ENCODE assay signal across 7 mouse cellular contexts in the genomic region with DNA sequence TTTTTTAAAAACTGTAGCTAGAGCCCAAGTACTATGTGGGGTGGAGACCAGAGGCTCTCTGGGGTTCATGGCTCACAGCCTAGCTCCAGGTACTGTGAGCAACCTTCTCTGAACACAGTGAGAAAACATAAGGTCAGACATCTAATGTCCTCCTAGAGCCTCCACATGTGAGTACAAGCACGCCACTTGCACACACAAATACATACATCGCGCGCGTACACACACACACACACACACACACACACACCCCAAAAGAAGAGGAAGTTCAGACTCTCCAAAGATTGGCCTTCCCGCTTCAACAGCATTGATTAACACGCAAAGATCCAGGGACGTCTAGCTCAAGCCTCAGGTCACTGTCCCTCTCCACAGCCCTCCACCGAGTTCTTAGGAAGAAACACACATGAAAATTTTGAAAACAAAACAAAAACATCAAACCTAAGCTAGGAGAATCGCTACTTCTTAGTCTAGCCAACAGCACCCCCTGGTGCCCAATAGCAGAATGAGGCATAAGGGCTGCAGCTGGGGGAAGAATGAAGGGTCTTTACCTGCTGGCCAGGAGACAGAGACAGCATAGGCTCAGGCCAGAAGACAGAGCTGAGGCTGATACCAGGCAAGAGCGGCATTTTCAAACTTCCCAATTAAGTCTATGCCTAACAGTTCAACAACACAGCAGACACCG.
DNase-seq lines count a peak whose midpoint lies in the region; ATAC-seq and TF ChIP-seq lines count a peak whose summit lies in the region.

No protein-coding gene starts in this region.

- H3K9ac ChIP-seq in MEL (ENCODE audit: control insufficient read depth, low read depth, low read length, poor library complexity, severe bottlenecking), result peak overlapping the region; percentile 54
- H3K9ac ChIP-seq in embryonic facial prominence, embryonic 11.5 days (replicated peaks; ENCODE audit: low read length), result no peak overlapping the region
- no peak overlapping the region for H3K9ac ChIP-seq in heart, embryonic 14.5 days (ENCODE audit: low read length)

- H3K4me2 ChIP-seq in embryonic facial prominence, embryonic 11.5 days (ENCODE audit: low read depth, low read length), result no peak overlapping the region
- peak overlapping the region; percentile 42 for H3K4me2 ChIP-seq in heart, embryonic 14.5 days (ENCODE audit: low read length)

- H3K4me1 ChIP-seq in MEL (ENCODE audit: control insufficient read depth in 1 of 2, insufficient read depth in 2 of 2, low read length in 2 of 2), result no peaks in the 10 kb centered on the region
- no peaks in the 10 kb centered on the region for H3K4me1 ChIP-seq in embryonic facial prominence, embryonic 11.5 days (ENCODE audit: control insufficient read depth, insufficient read depth, low read length)
- peaks cover 0 to 2% of the 10 kb centered on the region in 2 experiments; a peak in 2 of 4 replicates for H3K4me1 ChIP-seq in heart, embryonic 14.5 days (ENCODE audit: control insufficient read depth in 2 of 2, insufficient read depth in 2 of 2, low read length in 2 of 2)

- peak in 1 of 2 experiments; percentile 41; a peak in 1 of 4 replicates for TF ChIP-seq EP300 in MEL (IDR thresholded peaks at IDR 0.05; ENCODE audit: low read depth in 1 of 2, low read length in 2 of 2)

- H3K27me3 ChIP-seq in MEL (ENCODE audit: control insufficient read depth in 1 of 2, insufficient read depth in 2 of 2, low read length in 2 of 2), result peaks cover 0 to 4% of the 10 kb centered on the region in 2 experiments; a peak in 3 of 4 replicates
- no peaks in the 10 kb centered on the region; the same call in 1 of the 2 replicates for H3K27me3 ChIP-seq in embryonic facial prominence, embryonic 11.5 days (ENCODE audit: control insufficient read depth, insufficient read depth, low read length)
- no peaks in the 10 kb centered on the region for H3K27me3 ChIP-seq in heart, embryonic 14.5 days (ENCODE audit: control insufficient read depth, insufficient read depth, low read length)

- H3K36me3 ChIP-seq in MEL (ENCODE audit: control insufficient read depth in 1 of 2, insufficient read depth in 2 of 2, low read length in 2 of 2), result no peaks in the 10 kb centered on the region
- H3K36me3 ChIP-seq in embryonic facial prominence, embryonic 11.5 days (replicated peaks; ENCODE audit: control insufficient read depth, insufficient read depth, low read depth, low read length), result no peaks in the 10 kb centered on the region
- H3K36me3 ChIP-seq in heart, embryonic 14.5 days (ENCODE audit: control insufficient read depth, insufficient read depth, low read length), result no peaks in the 10 kb centered on the region

- peak overlapping the region; percentile 14 to 63; a peak in 2 of 4 replicates for H3K4me3 ChIP-seq in MEL (ENCODE audit: control insufficient read depth in 1 of 2, insufficient read depth in 1 of 2, low read depth in 2 of 2, low read length in 2 of 2)
- no peak overlapping the region for H3K4me3 ChIP-seq in embryonic facial prominence, embryonic 11.5 days (ENCODE audit: low read depth, low read length)
- no peak overlapping the region for H3K4me3 ChIP-seq in heart, embryonic 14.5 days (ENCODE audit: control insufficient read depth in 1 of 2, insufficient read depth in 1 of 2, low read depth in 1 of 2, low read length in 2 of 2)

- TF ChIP-seq CTCF in MEL (IDR thresholded peaks at IDR 0.05 in 2 of 3, conservative IDR thresholded peaks at IDR 0.05 in 1 of 3; ENCODE audit: control insufficient read depth in 1 of 3, insufficient read depth in 1 of 3, low read depth in 2 of 3, low read length in 3 of 3, poor library complexity in 1 of 3, severe bottlenecking in 1 of 3), result peak; percentile 71 to 81 (median 72)

- TF ChIP-seq POLR2A in MEL (IDR thresholded peaks at IDR 0.05; ENCODE audit: control insufficient read depth in 1 of 2, insufficient read depth in 1 of 2, low read depth in 1 of 2, low read length in 2 of 2, poor library complexity in 1 of 2), result no peak

- H3K9me3 ChIP-seq in MEL (replicated peaks; ENCODE audit: insufficient read depth, low read length), result no peaks in the 10 kb centered on the region
- no peaks in the 10 kb centered on the region for H3K9me3 ChIP-seq in embryonic facial prominence, embryonic 11.5 days (replicated peaks; ENCODE audit: control insufficient read depth, low read length)
- H3K9me3 ChIP-seq in heart, embryonic 14.5 days (ENCODE audit: control insufficient read depth, low read length), result peaks cover 5% of the 10 kb centered on the region; the same call in 1 of the 2 replicates

- TF ChIP-seq RAD21 in MEL (IDR thresholded peaks at IDR 0.05; ENCODE audit: low read depth, low read length), result peak; percentile 75

- H3K27ac ChIP-seq in MEL (ENCODE audit: control insufficient read depth, low read depth, low read length), result no peak overlapping the region
- H3K27ac ChIP-seq in embryonic facial prominence, embryonic 11.5 days (replicated peaks; ENCODE audit: low read depth, low read length), result no peak overlapping the region
- no peak overlapping the region for H3K27ac ChIP-seq in heart, embryonic 14.5 days (replicated peaks in 1 of 2; ENCODE audit: control insufficient read depth in 1 of 2, insufficient read depth in 1 of 2, low read depth in 2 of 2, low read length in 2 of 2)

- peak; percentile 74 for DNase-seq in CD4-positive, CD25-positive, alpha-beta regulatory T cell, adult 2 months (ENCODE audit: low read depth, low spot score)
- peak; percentile 75 for DNase-seq in MEL (ENCODE audit: low read depth, low spot score)
- peak; percentile 83 for DNase-seq in embryonic facial prominence, embryonic 11.5 days (ENCODE audit: low spot score)
- peak; percentile 11 for DNase-seq in large intestine, adult 2 months (ENCODE audit: low read depth, low spot score)
- DNase-seq in lung, postnatal 14 days, result peak; percentile 69
- DNase-seq in retina, postnatal 1 day, result peak; percentile 78

- ATAC-seq in embryonic facial prominence, embryonic 11.5 days (replicated peaks; ENCODE audit: insufficient number of reproducible peaks, low FRiP score, low TSS enrichment, low read depth), result no peak
- no peak for ATAC-seq in heart, embryonic 14.5 days (ENCODE audit: insufficient number of reproducible peaks, insufficient read depth, low FRiP score, low read depth)

- H3K79me2 ChIP-seq in MEL (ENCODE audit: control insufficient read depth, insufficient read depth, low read length, poor library complexity), result no peaks in the 10 kb centered on the region

- WGBS in embryonic facial prominence, embryonic 11.5 days, result 51% methylated on average over 12 of the region's 12 CpGs
- WGBS in heart, embryonic 14.5 days, result 49% methylated on average over 12 of the region's 12 CpGs
- WGBS in large intestine, adult 2 months, result 44% methylated on average over 12 of the region's 12 CpGs

TF ChIP-seq in MEL, 35 proteins besides CTCF, POLR2A, EP300 and RAD21:
- TF ChIP-seq MYB (IDR thresholded peaks at IDR 0.05; ENCODE audit: low read depth, low read length), result no peak
- no peak for TF ChIP-seq GATA1 (IDR thresholded peaks at IDR 0.05; ENCODE audit: low read depth, low read length)
- no peak for TF ChIP-seq MEF2A (IDR thresholded peaks at IDR 0.05; ENCODE audit: extremely low read depth, insufficient replicate concordance, low read depth, low read length, poor library complexity, severe bottlenecking)
- 0 out of 2 replicates have a peak, but pooled peaks have one; percentile 19 for TF ChIP-seq TBP (IDR thresholded peaks at IDR 0.05; ENCODE audit: low read depth, low read length)
- TF ChIP-seq JUND (IDR thresholded peaks at IDR 0.05; ENCODE audit: low read depth, low read length), result no peak
- peak; percentile 58 for TF ChIP-seq SMC3 (IDR thresholded peaks at IDR 0.05; ENCODE audit: low read depth, low read length)
- peak; percentile 8; the same call in 1 of the 2 replicates for TF ChIP-seq ELF1 (IDR thresholded peaks at IDR 0.05; ENCODE audit: low read depth, low read length)
- TF ChIP-seq ZC3H11A (IDR thresholded peaks at IDR 0.05; ENCODE audit: low read depth, low read length), result peak; percentile 49
- no peak for TF ChIP-seq USF2 (IDR thresholded peaks at IDR 0.05; ENCODE audit: borderline replicate concordance in 1 of 2, insufficient read depth in 1 of 2, low read depth in 1 of 2, low read length in 2 of 2)
TF ChIP-seq in MEL: peak in this region for 4.

Comparison
In these comparisons a context has a peak if more than half of its experiments do, and no peak if none do; other contexts are left out.
1. DNase-seq: peak in every context shown above with its lines; median percentile 83 in embryonic facial prominence, embryonic 11.5 days; 78 in retina, postnatal 1 day; 75 in MEL; 74 in CD4-positive, CD25-positive, alpha-beta regulatory T cell, adult 2 months; 69 in lung, postnatal 14 days; 11 in large intestine, adult 2 months.
2. H3K4me3 ChIP-seq: peak in MEL (2 of 2); none in embryonic facial prominence, embryonic 11.5 days (single experiment) and heart, embryonic 14.5 days (0 of 2).